Mouse (Mus musculus): Measurements from ENCODE around the gene Gm17334. TPM values are rescaled to one million over a fixed set of nuclear protein-coding genes. Genes with fewer than 3 reads are reported as not detected.

Gm17334 gene
- total and polyA plus RNA-seq, 3 experiments = not detected

- Histone ChIP-seq H3K27ac (ENCODE audit: control insufficient read depth, low read depth, low read length) (no peak overlapping the region), H3K79me2 (ENCODE audit: control insufficient read depth, insufficient read depth, low read length, poor library complexity) (no peaks in the 10 kb centered on the region), H3K9me3 (replicated peaks; ENCODE audit: insufficient read depth, low read length) (no peaks in the 10 kb centered on the region), H3K27me3 (ENCODE audit: control insufficient read depth in 1 of 2, insufficient read depth in 2 of 2, low read length in 2 of 2) (peaks cover 5 to 9% of the 10 kb centered on the region in 2 experiments; a peak in 3 of 4 replicates), H3K4me1 (ENCODE audit: control insufficient read depth in 1 of 2, insufficient read depth in 2 of 2, low read length in 2 of 2) (no peaks in the 10 kb centered on the region), H3K36me3 (ENCODE audit: control insufficient read depth in 1 of 2, insufficient read depth in 2 of 2, low read length in 2 of 2) (no peaks in the 10 kb centered on the region), H3K9ac (ENCODE audit: control insufficient read depth, low read depth, low read length, poor library complexity, severe bottlenecking) (no peak overlapping the region), H3K4me3 (ENCODE audit: control insufficient read depth in 1 of 2, insufficient read depth in 1 of 2, low read depth in 2 of 2, low read length in 2 of 2) (no peak overlapping the region)
- DNase-seq (ENCODE audit: low read depth, low spot score) = no peak
- TF ChIP-seq HCFC1 (IDR thresholded peaks at IDR 0.05; ENCODE audit: low read depth, low read length) (no peak), TAL1 (IDR thresholded peaks at IDR 0.05; ENCODE audit: low read length) (no peak)
Observed at GRCm38 (mm10) chr11:53786058-53787031, 13.4 kb upstream of the Gm17334 start.

- Histone ChIP-seq H3K27ac (ENCODE audit: control insufficient read depth, low read depth, low read length) (no peak overlapping the region), H3K9me3 (replicated peaks; ENCODE audit: insufficient read depth, low read length) (no peaks in the 10 kb centered on the region), H3K9ac (ENCODE audit: control insufficient read depth, low read depth, low read length, poor library complexity, severe bottlenecking) (no peak overlapping the region), H3K36me3 (ENCODE audit: control insufficient read depth in 1 of 2, insufficient read depth in 2 of 2, low read length in 2 of 2) (no peaks in the 10 kb centered on the region), H3K79me2 (ENCODE audit: control insufficient read depth, insufficient read depth, low read length, poor library complexity) (no peaks in the 10 kb centered on the region), H3K4me1 (ENCODE audit: control insufficient read depth in 1 of 2, insufficient read depth in 2 of 2, low read length in 2 of 2) (no peaks in the 10 kb centered on the region; a peak in 1 of 4 replicates), H3K4me3 (ENCODE audit: control insufficient read depth in 1 of 2, insufficient read depth in 1 of 2, low read depth in 2 of 2, low read length in 2 of 2) (no peak overlapping the region), H3K27me3 (ENCODE audit: control insufficient read depth in 1 of 2, insufficient read depth in 2 of 2, low read length in 2 of 2) (peaks cover 5 to 9% of the 10 kb centered on the region in 2 experiments; a peak in 3 of 4 replicates)
- TF ChIP-seq EP300 (IDR thresholded peaks at IDR 0.05; ENCODE audit: low read depth in 1 of 2, low read length in 2 of 2) = no peak
- no peak for TF ChIP-seq POLR2AphosphoS2 (IDR thresholded peaks at IDR 0.05; ENCODE audit: low read length)
- TF ChIP-seq RAD21 (IDR thresholded peaks at IDR 0.05; ENCODE audit: low read depth, low read length) = no peak
- no peak for TF ChIP-seq GATA1 (IDR thresholded peaks at IDR 0.05; ENCODE audit: low read depth, low read length)
- TF ChIP-seq POLR2A (IDR thresholded peaks at IDR 0.05; ENCODE audit: control insufficient read depth in 1 of 2, insufficient read depth in 1 of 2, low read depth in 1 of 2, low read length in 2 of 2, poor library complexity in 1 of 2) = no peak
- DNase-seq (ENCODE audit: low read depth, low spot score) = no peak
Observed at GRCm38 (mm10) chr11:53785311-53785936, 12.4 kb upstream of the Gm17334 start.

DNA sequence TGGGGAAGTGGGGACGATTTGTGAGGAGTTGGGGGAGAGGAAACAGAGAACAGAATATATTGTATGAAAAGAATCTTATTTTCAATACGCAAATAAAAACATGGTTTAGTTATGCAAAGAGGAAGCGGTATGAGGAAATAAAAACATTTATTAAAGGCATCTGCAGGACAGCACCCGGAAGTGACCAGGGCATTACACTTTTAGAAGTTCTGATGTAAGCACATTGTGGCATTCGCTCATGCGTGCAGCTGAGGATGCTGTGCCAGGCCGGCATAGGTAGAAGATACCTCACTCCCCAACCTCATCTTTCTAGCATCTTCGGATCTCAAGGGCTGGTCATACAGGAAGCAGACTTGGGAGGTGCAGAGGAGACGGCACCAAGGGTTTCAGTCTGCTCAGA is 10.3 kb upstream of the Gm17334 start:
- H3K9me3 ChIP-seq (replicated peaks; ENCODE audit: insufficient read depth, low read length) = no peaks in the 10 kb centered on the region
- no peak overlapping the region for H3K27ac ChIP-seq (ENCODE audit: control insufficient read depth, low read depth, low read length)
- H3K9ac ChIP-seq (ENCODE audit: control insufficient read depth, low read depth, low read length, poor library complexity, severe bottlenecking) = no peak overlapping the region
- H3K79me2 ChIP-seq (ENCODE audit: control insufficient read depth, insufficient read depth, low read length, poor library complexity) = no peaks in the 10 kb centered on the region
- peaks cover 0 to 9% of the 10 kb centered on the region in 2 experiments; a peak in 2 of 4 replicates for H3K36me3 ChIP-seq (ENCODE audit: control insufficient read depth in 1 of 2, insufficient read depth in 2 of 2, low read length in 2 of 2)
- peaks cover 7 to 17% of the 10 kb centered on the region in 2 experiments; a peak in 3 of 4 replicates for H3K4me1 ChIP-seq (ENCODE audit: control insufficient read depth in 1 of 2, insufficient read depth in 2 of 2, low read length in 2 of 2)
- H3K4me3 ChIP-seq (ENCODE audit: control insufficient read depth in 1 of 2, insufficient read depth in 1 of 2, low read depth in 2 of 2, low read length in 2 of 2) = no peak overlapping the region
- peaks cover 5 to 9% of the 10 kb centered on the region in 2 experiments; a peak in 3 of 4 replicates for H3K27me3 ChIP-seq (ENCODE audit: control insufficient read depth in 1 of 2, insufficient read depth in 2 of 2, low read length in 2 of 2)
- DNase-seq (ENCODE audit: low read depth, low spot score) = no peak
- TF ChIP-seq CHD1 (IDR thresholded peaks at IDR 0.05; ENCODE audit: low read depth, low read length) = no peak
- no peak for TF ChIP-seq ETS1 (IDR thresholded peaks at IDR 0.05; ENCODE audit: low read depth, low read length)
- no peak for TF ChIP-seq POLR2A (IDR thresholded peaks at IDR 0.05; ENCODE audit: control insufficient read depth in 1 of 2, insufficient read depth in 1 of 2, low read depth in 1 of 2, low read length in 2 of 2, poor library complexity in 1 of 2)
- no peak for TF ChIP-seq ELF1 (IDR thresholded peaks at IDR 0.05; ENCODE audit: low read depth, low read length)
- TF ChIP-seq MAFK (IDR thresholded peaks at IDR 0.05; ENCODE audit: borderline replicate concordance, low read depth, low read length) = no peak
- no peak for TF ChIP-seq ZNF384 (IDR thresholded peaks at IDR 0.05; ENCODE audit: low read depth, low read length)
- TF ChIP-seq MEF2A (IDR thresholded peaks at IDR 0.05; ENCODE audit: extremely low read depth, insufficient replicate concordance, low read depth, low read length, poor library complexity, severe bottlenecking) = no peak
- TF ChIP-seq USF2 (IDR thresholded peaks at IDR 0.05; ENCODE audit: borderline replicate concordance in 1 of 2, insufficient read depth in 1 of 2, low read depth in 1 of 2, low read length in 2 of 2) = no peak
- no peak for TF ChIP-seq MXI1 (IDR thresholded peaks at IDR 0.05; ENCODE audit: low read depth, low read length)
- TF ChIP-seq CHD2 (IDR thresholded peaks at IDR 0.05; ENCODE audit: low read length) = no peak
- no peak for TF ChIP-seq POLR2AphosphoS5 (IDR thresholded peaks at IDR 0.05; ENCODE audit: borderline replicate concordance, low read depth, low read length)
- no peak for TF ChIP-seq MAZ (IDR thresholded peaks at IDR 0.05; ENCODE audit: low read depth, low read length)

Measured in MEL (cell line).